Mouse (Mus musculus) testis, adult 2 months (tissue): ENCODE measurements around the gene Cd46. TPM values are rescaled to one million over a fixed set of nuclear protein-coding genes. Genes with fewer than 3 reads are reported as not detected.

ENCODE experiments used
- H3K27ac ChIP-seq: fragments of 200-500 bp; 2 replicates; pipeline ENCODE4 v1.5.1; 2012; ENCODE audit warnings: low read depth, low read length; ENCODE audit not compliant: control insufficient read depth, insufficient read depth
- H3K27me3 ChIP-seq: fragments of 200-500 bp; 2 replicates; pipeline ENCODE4 v1.6.1; 2012; ENCODE audit warnings: mild to moderate bottlenecking, low read length, moderate library complexity; ENCODE audit not compliant: control insufficient read depth, insufficient read depth
- H3K36me3 ChIP-seq: fragments of 200-500 bp; 2 replicates; pipeline ENCODE4 v1.6.1; 2012; ENCODE audit warnings: mild to moderate bottlenecking, low read length; ENCODE audit not compliant: control insufficient read depth, insufficient read depth
- H3K4me1 ChIP-seq: fragments of 200-500 bp; 2 replicates; pipeline ENCODE4 v1.6.1; 2012; ENCODE audit warnings: low read length; ENCODE audit not compliant: control insufficient read depth, insufficient read depth
- H3K4me3 ChIP-seq: fragments of 200-500 bp; 2 replicates; pipeline ENCODE4 v1.5.1; 2012; ENCODE audit warnings: low read depth, mild to moderate bottlenecking, low read length, moderate library complexity, mixed read lengths; ENCODE audit not compliant: control insufficient read depth
- CTCF ChIP-seq: fragments of 200-500 bp; IDR thresholded peaks from 2 replicates; pipeline ENCODE4 v1.5.1; 2012; ENCODE audit warnings: low read depth, mild to moderate bottlenecking, inconsistent platforms, low read length, moderate library complexity; ENCODE audit not compliant: control insufficient read depth, insufficient read depth, insufficient replicate concordance
- POLR2A ChIP-seq: fragments of 200-500 bp; IDR thresholded peaks from 2 replicates; pipeline ENCODE4 v1.6.1; 2012; ENCODE audit warnings: low read depth, mild to moderate bottlenecking, inconsistent platforms, low read length, moderate library complexity; ENCODE audit not compliant: control insufficient read depth
- polyA plus RNA-seq: library from polyadenylated mRNA; depleted of rRNA; stranded (reverse); fragments of >200 nt; gene quantifications from 2 replicates; pipeline ENCODE4 v1.2.3, GENCODE M21; 2012

Gene Cd46
- polyA plus RNA-seq, 1 experiment, result 11.3 TPM

GRCm38 (mm10) chr1:195113621-195114020 is 21.6 kb upstream of the Cd46 start:
- no peaks in the 10 kb centered on the region for H3K36me3 ChIP-seq
- no peak overlapping the region for H3K27ac ChIP-seq
- TF ChIP-seq POLR2A (no peak), CTCF (no peak)
- H3K4me3 ChIP-seq, result no peak overlapping the region
- H3K4me1 ChIP-seq, result no peaks in the 10 kb centered on the region
- H3K27me3 ChIP-seq, result no peaks in the 10 kb centered on the region

DNA sequence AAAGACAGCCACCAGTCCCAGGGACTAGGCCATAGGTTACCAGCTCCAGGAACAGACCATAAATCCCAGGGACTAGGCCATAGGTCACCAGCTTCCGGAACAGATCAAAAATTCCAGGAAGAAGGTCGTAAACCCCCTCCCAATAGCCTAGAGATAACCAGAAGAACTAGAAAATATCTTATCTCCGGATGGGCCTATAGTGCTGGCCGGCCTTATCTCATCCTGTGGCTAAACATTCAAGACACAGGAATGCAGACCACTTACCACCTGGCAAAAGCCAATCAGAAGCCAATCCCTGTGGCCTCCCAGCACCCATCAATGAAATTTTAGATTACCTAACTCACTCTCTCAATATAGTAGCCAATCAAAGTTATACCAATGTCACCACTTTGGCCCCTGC is 8.6 kb upstream of the Cd46 start:
- no peak for TF ChIP-seq CTCF
- TF ChIP-seq POLR2A, result no peak
- no peaks in the 10 kb centered on the region for H3K4me1 ChIP-seq
- H3K27me3 ChIP-seq, result no peaks in the 10 kb centered on the region
- H3K4me3 ChIP-seq, result no peak overlapping the region
- H3K36me3 ChIP-seq, result no peaks in the 10 kb centered on the region
- H3K27ac ChIP-seq, result no peak overlapping the region

GRCm38 (mm10) chr1:195098004-195098403 is 6.0 kb upstream of the Cd46 start:
- Histone ChIP-seq H3K4me1 (no peaks in the 10 kb centered on the region), H3K36me3 (no peaks in the 10 kb centered on the region), H3K4me3 (no peak overlapping the region), H3K27me3 (no peaks in the 10 kb centered on the region), H3K27ac (no peak overlapping the region)
- no peak for TF ChIP-seq CTCF
- TF ChIP-seq POLR2A, result no peak

- peak overlapping the region; percentile 93 for H3K4me3 ChIP-seq
- no peaks in the 10 kb centered on the region for H3K36me3 ChIP-seq
- H3K27me3 ChIP-seq, result no peaks in the 10 kb centered on the region
- H3K27ac ChIP-seq, result peak overlapping the region; percentile 58
- H3K4me1 ChIP-seq, result peaks cover 4% of the 10 kb centered on the region
- no peak for TF ChIP-seq POLR2A
These were observed 290 bp downstream of the Cd46 start for GRCm38 (mm10) chr1:195091699-195092219.

- TF ChIP-seq CTCF (no peak), POLR2A (no peak)
These were observed 9.9 kb downstream of the Cd46 start for GRCm38 (mm10) chr1:195082142-195082541.

DNA sequence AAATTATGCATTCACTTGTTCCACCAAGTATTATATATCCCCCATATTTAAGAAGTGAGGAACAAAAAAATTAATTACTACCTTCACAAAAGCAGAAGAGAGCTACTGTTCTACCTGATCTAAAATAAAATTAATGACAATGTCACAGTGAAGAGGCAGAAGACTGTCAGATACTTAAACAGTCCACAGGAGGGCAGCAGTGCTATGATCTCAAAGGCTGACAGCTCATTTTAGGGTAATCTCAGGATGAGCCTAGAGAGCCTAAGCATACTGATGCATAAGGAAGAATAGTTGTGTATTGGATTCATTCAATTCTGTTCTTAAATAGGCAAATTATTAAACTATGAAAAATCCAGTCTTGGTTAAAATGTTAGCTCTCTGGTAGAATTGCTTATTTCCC is 51.6 kb downstream of the Cd46 start:
- Histone ChIP-seq H3K4me1 (no peaks in the 10 kb centered on the region), H3K27ac (no peak overlapping the region), H3K4me3 (no peak overlapping the region), H3K27me3 (no peaks in the 10 kb centered on the region), H3K36me3 (no peaks in the 10 kb centered on the region)
- TF ChIP-seq CTCF (no peak), POLR2A (no peak)

More at GRCm38 (mm10) chr1:195082142-195082541, 9.9 kb downstream of the Cd46 start:
- no peaks in the 10 kb centered on the region for H3K4me1 ChIP-seq
- H3K4me3 ChIP-seq, result no peak overlapping the region
- H3K36me3 ChIP-seq, result no peaks in the 10 kb centered on the region
- H3K27me3 ChIP-seq, result no peaks in the 10 kb centered on the region
- no peak overlapping the region for H3K27ac ChIP-seq

DNA sequence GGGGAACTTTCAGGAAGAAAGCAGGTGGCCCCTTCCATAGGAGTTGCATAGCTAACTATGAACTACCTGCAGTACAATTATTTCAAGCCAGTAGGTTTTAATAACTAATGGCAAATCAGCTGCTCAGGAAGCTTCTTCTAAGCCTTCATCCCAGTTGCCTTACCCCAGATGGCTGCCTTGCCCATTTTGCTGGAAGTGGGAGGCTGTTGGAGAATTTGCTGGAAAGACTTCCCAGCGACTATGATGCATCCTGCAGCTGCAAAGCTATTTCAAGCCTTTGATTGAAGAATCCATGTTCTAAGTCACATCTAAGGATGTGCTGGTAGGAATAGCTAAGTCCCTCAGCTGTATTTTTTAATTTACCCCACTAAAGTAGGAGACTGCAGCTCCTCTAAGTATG is 53.7 kb downstream of the Cd46 start:
- H3K36me3 ChIP-seq, result no peaks in the 10 kb centered on the region
- no peaks in the 10 kb centered on the region for H3K27me3 ChIP-seq
- TF ChIP-seq POLR2A (no peak), CTCF (no peak)
- H3K4me3 ChIP-seq, result no peak overlapping the region
- no peaks in the 10 kb centered on the region for H3K4me1 ChIP-seq
- H3K27ac ChIP-seq, result no peak overlapping the region

DNA sequence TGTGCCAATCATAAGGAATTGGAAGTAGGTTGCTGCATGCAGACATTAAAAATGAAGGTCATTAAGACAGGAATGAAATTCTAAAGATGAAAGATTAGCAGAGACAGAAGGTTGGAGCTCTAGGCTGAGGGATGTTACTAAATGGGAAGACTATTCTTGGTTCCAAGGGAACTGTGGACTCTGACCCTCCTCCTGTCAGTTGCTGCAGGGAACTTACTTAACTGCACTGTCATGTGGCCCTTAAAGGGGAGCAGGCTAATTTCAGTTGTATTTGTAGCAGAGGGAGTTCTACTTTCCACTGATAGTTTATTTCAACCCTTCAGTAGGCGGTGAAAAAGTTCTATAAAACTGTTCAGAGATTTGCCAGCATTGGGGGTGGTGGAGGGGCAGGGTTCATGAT is 54.1 kb downstream of the Cd46 start:
- TF ChIP-seq CTCF, result no peak
- no peak for TF ChIP-seq POLR2A
- no peak overlapping the region for H3K4me3 ChIP-seq

More for the DNA sequence above, 54.1 kb downstream of the Cd46 start:
- Histone ChIP-seq H3K27ac (no peak overlapping the region), H3K4me1 (no peaks in the 10 kb centered on the region), H3K27me3 (no peaks in the 10 kb centered on the region), H3K36me3 (no peaks in the 10 kb centered on the region)
